Mouse (Mus musculus) forelimb bud, embryonic 11.5 days (tissue): ENCODE measurements at regions not wholly inside any gene's neighbourhood (a gene's known extent, or its start where the extent isn't known, plus 50 kb on each side); places are given as distances from the start of the nearest gene placed in this dataset.
A peak's percentile ranks its signal among the peaks of the same experiment; 100 is the strongest.

ENCODE experiments used
- DNase-seq: peaks from one replicate; pipeline ENCODE4 v3.0.0-alpha.2; 2012; ENCODE audit warnings: low read depth, low spot score

- no peak for DNase-seq
Measured at GRCm38 (mm10) chr1:137453446-137454208, 493.4 kb upstream of the Nr5a2 start.

GRCm38 (mm10) chr1:137452749-137453148 lies 492.5 kb upstream of the Nr5a2 start:
- no peak for DNase-seq

GRCm38 (mm10) chr1:137446497-137446896 lies 486.2 kb upstream of the Nr5a2 start:
- no peak for DNase-seq

DNA sequence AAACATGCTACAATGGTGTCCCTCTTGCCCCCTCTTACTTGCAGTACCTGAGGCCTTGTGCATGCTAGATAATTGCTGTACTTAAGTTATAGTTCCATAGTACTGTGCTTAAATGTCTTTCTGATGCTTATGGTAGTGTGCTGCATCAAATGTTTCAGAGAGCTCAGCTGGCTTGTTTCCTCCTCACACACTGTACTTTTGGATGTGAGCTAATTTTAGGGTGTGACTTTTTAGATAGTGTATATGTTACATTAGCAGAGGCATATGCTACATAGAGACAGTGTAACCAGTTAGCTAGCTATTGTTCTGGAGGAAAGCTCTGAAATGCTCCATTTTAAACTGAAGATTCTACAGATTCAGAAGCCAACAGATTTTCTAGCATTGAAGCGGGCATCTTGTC lies 467.9 kb upstream of the Nr5a2 start:
- no peak for DNase-seq

DNA sequence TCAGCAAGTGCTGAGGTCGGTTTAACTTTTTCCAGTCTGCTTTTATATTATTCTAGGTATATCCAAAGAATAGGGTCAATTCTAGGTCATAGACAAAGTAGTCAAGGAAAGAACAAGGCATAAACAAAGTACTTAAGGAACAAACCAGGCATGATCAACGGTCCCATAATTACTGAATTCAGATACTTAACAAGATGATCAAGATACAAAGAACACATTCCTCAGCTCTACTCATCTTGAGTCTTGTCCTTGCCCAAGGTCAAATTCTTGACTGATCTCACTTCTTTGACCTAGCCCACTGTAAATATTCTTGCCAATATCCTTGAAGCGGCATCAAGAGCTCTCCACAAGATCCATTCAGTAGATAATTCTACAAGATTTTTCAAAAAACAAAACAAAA lies 458.1 kb upstream of the Nr5a2 start:
- DNase-seq, result no peak

GRCm38 (mm10) chr1:137396736-137397135 lies 436.5 kb upstream of the Nr5a2 start:
- no peak for DNase-seq

- no peak for DNase-seq
Measured at GRCm38 (mm10) chr1:137387509-137387908, 427.3 kb upstream of the Nr5a2 start.

DNA sequence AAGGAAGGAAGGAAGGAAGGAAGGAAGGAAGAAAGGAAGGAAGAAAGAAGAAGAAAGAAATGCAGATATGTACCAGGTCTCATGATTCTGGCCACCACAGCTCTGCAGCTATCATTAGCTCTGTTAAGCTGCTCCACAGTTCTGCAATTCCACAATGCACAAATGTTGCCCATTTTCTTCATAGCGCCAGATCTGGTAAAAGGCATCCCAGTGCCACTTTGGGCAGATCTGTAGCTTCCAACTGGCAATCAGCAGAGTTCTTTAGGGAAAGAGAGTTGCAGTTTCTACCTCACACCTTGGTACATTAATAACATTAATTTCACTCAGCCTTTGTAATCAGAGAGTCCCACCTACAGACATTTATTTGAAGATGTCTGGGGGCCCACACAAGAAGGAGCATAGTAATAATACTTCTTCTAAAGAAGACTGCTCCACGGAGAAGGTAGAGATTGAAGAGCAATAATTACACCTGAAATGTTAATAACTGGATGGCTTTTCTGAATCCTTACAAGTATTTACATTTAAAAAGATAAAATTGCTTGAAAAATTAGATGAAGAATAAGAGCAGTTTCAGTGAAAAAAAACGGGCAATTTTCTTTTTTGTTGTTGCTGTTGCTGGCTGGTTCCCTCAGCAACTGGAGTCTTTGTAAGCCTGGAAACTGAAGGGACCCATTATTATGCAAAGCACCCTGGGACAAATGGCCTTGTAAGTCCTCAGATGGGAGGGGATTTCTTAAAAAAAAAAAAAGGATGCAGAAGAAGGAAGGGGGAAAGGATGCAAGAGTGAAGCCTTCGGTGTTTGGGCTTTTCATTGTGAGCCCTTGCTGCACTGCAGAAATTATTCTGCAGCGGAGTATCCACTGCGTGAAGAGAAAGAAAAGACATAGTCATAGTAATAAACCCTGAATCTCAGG lies 418.1 kb upstream of the Nr5a2 start:
- DNase-seq, result no peak

DNA sequence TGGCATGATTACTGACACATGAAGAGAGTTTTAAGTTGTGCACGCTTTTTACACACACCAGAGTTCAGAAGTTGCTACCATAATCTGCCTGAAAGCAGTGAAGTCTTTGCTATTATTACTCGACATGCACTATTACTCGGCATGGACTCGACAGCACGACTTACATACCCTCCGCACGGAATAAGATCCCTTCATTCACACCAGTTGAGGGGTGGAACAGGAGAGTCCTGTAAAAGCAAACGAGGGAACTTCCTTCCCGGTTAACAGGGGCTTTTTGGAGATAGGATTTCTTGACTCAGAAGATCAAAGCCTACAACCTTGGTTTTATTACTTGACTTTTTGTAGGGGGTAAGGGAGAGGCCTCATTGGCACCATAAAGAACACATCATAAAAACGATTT lies 416.4 kb upstream of the Nr5a2 start:
- DNase-seq, result peak; percentile 31

DNA sequence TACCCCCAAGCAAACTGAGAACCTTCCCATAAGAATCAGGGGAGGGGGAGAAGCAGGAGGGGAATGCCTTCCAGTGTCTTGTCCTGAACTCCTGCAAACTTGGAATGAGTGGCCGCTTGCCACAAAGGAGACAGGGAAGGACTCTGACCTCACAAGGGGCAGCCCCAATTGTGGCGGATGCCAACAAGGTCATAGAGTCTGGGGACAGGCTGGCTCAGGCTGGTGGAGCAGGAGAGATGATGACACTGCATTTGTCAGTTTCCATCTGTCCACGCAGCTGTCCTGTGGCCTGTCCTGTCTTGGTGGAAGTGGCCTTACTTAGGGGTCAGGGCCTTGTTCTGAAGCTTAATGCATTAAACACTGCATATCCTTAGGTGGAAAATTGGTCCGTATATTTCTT lies 414.4 kb upstream of the Nr5a2 start:
- DNase-seq, result no peak

GRCm38 (mm10) chr1:137373509-137374420 lies 413.5 kb upstream of the Nr5a2 start:
- DNase-seq, result peak; percentile 53

DNA sequence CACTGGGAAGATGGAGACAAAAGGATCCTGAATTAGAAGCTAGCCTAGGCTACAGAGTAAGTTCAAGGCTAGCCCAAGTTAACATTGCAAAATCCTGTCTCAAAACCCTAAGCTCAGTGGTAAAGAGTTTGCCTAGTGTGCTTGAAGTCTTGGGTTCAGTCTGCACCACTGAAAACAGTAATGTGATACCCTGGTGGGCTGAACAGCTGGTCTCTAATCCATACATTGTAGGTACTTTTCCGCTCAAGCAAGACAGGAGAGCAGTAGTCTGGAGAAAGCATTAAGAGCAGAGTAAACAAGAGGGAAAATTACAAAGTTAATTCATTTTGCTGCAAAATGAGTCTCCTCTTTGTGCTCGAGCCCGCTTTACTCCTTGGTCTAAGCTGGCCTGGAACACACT lies 412.0 kb upstream of the Nr5a2 start:
- peak; percentile 63 for DNase-seq

DNA sequence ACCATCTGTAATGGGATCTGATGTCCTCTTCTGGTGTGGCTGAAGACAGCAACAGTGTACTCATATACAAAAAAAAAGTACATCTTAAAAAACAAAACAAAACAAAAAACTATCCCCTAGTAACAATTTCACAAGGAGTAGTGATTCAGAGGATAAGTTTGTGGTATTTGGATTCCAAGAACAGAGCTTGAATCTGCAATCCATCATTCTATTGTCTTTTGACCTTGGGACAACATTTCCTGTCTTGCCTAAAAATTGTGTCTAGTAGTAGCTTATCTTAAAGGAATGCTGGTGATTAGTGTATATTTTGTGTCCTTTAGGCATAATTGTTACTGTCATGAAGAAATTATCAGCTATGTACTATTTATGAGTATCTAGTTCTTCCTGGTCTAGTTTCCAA lies 404.1 kb upstream of the Nr5a2 start:
- no peak for DNase-seq

GRCm38 (mm10) chr1:137363969-137364368 lies 403.7 kb upstream of the Nr5a2 start:
- DNase-seq, result no peak

- no peak for DNase-seq
Measured at GRCm38 (mm10) chr1:137363561-137363960, 403.3 kb upstream of the Nr5a2 start.

DNA sequence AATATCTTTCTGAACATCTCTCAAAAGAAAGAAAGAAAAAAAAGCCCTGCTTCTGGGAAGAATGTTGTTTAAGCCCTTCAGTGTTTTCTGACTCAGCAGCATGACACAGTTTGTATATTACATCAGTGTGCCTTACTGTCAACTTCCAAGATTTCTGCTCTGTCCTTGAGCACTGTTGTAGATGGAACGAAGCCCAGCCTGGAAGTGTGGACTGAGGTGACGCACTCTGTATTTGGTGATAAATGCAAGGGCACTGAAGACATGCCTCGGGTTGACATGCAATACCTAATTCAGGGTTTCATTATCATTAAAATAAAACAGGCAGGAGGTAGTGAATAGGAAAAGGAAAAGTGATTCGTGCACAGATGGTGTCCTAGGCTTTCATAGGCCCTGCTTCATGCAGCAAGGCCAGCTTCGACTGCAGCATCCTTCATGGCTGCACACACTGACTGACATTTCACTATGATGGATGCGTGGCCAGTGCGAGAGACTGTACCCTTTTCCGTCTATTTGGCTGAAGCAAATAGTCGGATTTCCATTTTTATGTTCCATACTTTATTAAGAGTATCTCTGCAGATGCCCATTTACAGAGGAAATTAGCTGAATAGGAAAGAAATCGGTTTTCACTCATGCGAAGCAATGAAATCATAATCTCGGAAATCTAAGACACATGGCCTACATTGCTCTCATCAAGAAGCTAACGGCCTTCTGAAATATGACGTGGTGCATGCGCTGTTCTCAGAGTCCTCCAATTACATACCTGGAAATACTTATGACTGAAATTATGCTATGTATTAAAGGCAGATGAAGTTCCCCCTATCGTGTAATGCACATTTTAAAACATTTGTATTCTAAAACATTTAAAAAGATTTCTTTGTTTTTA lies 400.7 kb upstream of the Nr5a2 start:
- DNase-seq, result no peak

DNA sequence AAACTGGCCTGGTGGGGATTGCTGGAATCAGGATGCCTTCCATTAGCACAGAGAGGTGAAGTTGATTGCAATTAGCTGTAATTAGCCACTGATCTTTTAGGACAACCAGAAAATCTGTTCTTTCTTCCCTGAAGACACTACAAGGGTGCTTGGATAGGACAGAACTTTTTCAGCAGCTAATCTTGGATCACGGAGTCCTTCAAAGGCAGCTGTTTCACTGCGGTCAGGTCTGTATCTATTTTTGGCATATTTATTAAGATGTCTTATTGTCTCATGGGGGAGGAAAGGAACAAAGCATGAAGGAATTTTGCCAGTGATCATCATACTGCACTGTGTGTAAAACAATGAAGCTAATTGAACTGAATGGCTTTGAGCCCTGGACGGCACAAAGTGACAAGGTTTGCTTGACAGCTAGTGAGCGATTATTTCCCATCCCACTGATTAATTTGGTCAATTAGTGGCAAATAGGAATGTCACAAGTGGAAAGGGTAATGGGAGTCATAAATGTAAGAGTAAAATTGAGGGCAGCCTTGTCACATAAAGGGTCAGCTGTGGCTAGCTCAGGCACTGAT lies 395.8 kb upstream of the Nr5a2 start:
- no peak for DNase-seq

GRCm38 (mm10) chr1:137352390-137353027 lies 392.3 kb upstream of the Nr5a2 start:
- DNase-seq, result no peak

GRCm38 (mm10) chr1:137334137-137334536 lies 373.9 kb upstream of the Nr5a2 start:
- no peak for DNase-seq
